Mouse (Mus musculus): Measurements from ENCODE around the gene Nemp1.

Gene Nemp1

DNA sequence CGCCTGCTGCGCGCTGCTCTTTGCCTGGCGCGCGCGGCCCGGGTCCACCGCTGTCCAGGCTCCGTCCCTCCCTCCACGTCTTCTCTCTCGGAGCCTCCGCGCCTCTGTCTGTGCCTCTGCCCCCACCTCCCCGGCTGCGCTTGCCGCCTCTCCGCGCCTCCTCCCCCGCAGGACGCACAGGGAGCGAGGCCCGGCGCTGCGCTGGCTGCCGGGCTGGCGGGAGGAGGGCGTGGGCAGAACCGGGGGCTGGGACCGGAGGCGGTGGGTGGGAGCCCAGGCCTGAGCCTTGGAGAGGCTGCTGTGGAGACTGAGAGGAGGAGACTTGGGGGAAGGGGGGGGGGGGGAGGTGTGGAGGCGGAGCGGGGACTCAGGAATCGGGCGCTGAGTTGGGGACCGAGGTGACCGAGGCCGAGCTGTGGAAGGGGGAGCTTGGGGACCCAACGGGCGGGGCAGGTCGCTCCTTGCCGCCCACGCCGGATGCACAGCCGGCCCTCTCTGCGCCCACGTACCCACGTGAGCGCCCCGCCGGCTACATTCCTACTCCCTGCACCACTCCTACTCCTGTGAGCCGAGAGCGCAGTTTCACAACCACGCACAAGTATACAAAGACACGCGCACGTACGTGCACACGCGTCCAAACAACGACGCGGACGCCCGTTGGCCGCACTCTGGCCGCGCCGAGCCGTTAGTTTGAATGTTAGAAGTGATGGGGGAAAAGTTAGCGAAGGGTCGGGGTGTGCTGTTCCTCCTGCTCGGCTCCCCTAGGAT lies at the start of gene Nemp1:
TSS of gene Nemp1 (plus strand) at position 401 of the 768 bp plus-strand sequence.
- DNase-seq, result peak; percentile 92 to 94

DNA sequence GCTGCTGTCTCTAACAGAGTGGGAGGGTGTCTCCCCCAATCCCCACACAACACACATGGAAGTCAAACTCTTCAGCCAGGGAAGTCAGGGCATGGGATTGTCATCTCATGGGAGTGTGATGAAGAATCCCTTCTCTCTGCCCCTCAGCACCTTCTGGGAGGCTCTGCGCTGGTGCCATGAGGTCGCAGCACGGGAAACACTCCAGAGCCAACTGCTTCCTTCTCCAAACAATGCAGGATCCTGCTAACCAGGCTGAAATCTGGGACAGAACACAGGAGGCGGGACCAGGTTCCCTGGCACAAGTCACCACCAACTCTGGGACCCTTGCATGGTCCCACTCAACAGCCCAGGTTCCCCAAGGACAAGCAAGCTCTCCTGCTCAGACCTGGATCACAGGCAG lies 49.4 kb upstream of the Nemp1 start:
- DNase-seq, result no peak

DNA sequence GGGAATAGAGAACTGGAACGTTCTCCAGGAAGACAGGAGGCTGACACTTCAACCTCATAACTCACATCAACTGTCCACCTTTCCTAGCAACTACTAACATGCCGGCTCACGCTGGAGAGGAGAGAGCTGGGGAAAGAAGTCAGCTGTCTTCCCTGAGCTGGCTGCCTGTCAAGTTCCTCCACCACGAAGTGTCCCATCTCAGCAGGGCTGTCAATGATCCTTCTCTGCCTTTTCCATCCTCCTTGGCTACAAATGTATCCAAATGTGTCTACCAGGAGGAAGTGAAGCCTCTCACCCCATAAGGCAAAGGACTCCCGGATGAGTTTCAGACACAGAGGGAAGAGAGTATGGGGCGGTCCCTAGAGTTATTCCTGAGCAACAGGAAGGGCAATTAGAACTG lies 48.5 kb upstream of the Nemp1 start:
- peak in 1 of 2 experiments; percentile 40 for DNase-seq

DNA sequence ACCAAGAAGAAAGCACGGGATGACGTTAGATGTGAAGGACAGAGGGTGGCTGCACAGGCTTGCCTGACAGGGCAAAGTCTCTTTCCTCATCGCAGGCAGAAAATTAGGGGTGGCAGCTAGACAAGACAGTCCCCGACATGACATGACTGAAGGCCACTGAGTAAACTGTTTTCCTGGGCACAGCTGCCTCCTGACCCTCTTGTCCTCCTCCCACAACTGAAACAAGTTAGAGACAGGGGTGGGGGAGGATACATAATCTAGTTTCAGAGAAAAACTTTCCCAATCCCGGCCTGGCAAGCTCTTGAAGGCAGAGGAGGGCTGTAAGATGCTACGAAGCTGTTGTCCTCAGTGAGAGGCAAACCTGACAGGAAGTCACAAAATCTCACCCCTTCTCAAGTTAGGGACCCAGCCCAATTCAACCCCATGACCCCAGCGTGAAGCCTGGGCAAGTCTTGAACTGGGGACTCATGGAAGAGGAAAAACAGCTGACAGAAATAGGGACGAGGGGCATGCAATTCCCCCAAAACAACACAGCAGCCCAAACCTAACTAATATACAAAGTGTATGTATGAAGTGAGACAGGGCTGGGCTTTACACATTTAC lies 47.5 kb upstream of the Nemp1 start:
- no peak for DNase-seq

DNA sequence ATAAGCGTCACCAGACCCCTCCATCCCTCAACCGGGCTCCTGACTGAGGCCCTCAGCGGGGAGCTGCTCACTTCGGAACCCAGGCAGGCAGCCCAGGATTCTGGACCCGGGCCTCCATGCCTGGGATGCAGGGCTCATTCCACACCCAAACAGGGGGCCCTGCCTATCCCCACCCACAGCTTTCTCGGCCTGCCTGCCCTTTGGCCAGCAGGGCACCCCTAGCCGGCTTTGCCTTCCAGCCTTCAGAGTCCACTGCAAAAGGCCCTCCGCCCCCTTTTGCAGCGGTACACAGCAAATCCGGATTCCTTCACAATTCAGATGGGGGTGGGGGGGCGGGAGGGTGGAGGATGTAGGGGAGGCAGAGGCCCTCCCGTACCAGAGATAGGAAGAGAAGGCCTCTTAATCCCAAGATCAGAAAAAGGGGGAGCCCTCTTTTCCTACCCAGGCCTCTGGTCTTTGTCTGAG lies 46.7 kb upstream of the Nemp1 start:
- DNase-seq, result no peak

DNA sequence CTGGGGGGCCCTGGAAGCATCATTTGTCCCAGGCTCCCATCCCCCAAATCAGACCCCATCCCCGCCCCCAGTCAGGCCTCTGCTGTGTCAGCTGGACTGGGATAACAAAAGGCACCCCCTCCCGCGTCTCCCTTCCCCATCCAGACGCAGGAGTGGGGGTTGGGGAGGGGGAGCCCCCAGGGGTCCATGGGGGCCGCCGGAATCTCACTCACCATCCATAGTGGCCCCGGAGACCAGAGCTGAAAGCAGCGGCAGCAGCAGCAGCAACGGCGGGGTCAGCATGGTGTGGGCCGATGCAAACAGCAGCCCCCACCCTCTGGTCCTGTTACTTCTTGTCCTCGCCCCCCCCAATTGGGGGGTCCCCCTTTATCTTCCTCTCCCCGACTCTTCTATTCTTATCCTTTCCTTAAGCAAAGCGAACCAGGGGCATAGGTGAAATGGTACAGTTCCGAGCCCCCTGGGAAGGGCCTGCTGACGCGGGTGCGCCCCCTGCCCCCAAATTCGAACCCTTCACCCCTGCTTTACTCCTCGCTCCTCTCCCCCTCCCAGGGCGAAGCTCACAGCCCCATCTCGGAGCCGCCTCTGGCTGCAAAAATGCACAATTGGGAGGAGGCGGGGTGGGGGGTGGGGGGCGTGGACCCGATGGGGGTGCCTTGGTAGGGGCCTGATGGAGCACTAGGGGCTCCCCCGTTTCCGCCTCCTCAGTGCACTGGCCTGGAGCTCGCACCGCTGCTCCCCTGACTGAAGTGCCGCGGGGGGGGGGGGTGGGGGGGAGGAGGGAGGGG lies 46.1 kb upstream of the Nemp1 start, which contains the start of gene Lrp1:
TSS of gene Lrp1 (minus strand) at position 743 of the 785 bp plus-strand sequence.
- DNase-seq, result peak in 1 of 2 experiments; percentile 38

DNA sequence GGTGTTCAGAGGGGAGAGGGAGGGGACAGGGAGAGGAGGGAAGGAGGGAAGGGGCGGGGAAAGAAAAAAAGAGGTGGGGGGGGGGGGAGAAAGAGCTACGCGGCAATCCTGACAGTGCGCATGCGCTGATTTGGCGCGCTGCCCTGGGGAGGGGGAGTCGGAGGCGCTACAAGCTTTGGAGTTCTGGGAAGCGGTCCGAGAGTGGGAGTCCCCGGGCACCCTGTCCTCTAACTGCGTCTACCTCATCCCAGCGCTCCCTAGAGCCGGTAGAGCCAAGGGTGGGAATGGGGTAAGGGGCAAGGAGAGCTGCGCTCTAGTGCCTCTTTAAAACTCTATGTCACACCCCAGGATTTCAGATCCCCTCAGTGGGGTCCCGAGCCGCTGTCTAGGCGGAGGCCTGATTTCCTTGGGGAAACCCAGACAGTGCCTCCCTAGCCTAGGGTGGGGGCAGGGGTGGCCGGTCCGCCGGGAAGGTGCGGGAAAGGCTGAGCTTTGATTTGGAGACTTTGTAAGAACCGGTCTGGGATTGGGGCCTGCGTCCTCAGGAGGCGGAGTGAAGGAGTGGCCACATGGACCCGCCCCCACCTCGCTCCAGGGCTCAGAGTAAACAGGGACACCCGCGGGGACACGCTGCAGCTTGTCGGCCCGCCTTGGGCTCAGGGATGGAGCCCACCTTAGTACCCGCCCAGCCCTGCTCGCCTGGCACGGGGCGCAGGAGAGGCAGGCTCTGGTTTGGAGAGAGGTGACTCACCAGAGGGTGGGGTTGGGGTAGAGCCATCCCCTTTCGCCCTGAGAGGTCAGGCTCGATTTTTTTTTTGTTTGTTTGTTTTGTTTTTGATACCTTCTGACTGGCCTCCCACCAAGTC lies 45.3 kb upstream of the Nemp1 start:
- peak; percentile 95 to 96 for DNase-seq

DNA sequence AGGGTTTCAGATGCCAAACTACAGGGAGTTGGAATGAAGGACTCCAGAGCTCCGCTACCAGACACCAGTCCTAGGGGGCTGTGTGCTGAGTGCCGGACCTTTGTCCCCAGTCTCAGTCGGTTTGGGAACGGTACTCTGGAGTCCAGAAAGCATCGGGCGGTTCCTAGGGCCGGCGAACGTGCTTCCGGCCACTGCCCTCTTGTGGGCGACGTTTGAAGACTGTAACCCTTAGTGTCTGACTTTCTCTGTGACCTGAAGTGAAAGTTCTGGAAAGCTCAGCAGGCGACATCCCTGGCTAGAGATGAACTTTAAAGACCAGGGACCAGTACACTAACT lies 44.7 kb upstream of the Nemp1 start:
- DNase-seq, result peak; percentile 80 to 84

DNA sequence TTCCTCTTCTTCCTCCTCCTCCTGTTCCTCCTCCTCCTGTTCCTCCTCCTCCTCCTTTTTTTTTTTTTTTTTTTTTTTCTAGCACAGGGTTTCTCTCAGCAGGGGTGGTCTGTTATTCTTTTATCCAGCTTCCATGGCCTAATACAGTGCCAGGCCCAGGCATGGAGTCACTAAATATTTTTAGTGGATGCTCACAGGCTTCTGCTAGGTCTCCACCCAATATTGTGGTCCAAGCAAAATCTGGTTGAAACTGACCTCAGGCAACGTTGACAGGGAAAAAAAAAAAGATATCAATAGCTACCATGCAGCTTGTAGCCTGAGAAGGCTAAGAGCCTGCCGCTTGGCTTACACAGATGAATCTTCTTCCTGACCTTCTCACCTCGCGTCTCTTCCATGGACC lies 44.0 kb upstream of the Nemp1 start:
- DNase-seq, result no peak

DNA sequence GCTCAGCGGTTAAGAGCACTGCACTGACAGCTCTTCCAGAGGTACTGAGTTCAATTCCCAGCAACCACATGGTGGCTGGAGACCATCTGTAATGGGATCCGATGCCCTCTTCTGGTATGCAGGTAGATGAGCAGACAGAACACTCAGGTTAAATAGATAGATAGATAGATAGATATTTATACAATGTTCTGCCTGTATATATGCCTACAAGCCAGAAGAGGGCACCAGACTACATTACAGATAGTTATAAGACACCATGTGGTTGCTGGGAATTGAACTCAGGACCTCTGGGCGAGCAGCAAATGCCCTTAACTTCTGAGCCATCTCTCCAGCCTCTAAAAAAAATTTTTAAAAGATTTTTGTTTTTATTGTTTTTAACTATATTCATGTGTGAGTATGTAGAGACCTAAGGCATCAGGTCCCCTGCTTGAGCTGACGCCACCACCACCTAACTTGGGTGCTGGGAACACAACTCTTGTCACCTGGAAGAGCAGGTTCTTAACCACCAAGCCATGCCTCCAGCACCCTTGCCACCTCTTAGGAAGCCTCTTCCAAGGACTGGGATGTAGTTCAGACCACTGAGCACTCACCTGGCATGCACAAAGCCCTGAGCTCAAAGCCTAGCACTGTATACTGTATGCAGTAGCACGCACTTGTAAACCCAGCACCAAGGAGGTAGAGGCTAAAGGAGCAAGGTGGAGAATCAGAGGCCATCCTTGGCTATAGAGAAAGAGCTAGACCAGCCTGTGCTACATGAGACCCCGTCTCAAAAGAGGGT lies 43.1 kb upstream of the Nemp1 start:
- DNase-seq, result no peak

DNA sequence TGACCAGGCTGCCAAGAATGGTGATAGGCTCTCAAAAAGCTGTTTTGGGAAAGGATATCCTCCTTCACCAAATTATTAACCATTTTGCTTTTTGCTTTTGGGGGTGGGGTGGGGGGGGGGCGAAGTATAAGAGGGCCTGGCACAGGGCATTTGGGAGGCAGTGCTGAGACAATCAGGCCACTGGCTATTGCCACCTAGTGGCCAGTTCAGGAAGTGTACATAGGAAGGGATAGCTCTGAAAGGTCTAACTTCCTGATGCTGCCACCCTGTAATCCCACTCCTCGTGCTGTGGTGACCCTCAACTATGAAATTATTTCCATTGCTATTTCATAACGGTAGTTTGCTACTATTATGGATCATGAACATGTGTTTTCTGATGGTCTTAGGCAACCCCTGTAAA lies 40.3 kb upstream of the Nemp1 start:
- no peak for DNase-seq

DNA sequence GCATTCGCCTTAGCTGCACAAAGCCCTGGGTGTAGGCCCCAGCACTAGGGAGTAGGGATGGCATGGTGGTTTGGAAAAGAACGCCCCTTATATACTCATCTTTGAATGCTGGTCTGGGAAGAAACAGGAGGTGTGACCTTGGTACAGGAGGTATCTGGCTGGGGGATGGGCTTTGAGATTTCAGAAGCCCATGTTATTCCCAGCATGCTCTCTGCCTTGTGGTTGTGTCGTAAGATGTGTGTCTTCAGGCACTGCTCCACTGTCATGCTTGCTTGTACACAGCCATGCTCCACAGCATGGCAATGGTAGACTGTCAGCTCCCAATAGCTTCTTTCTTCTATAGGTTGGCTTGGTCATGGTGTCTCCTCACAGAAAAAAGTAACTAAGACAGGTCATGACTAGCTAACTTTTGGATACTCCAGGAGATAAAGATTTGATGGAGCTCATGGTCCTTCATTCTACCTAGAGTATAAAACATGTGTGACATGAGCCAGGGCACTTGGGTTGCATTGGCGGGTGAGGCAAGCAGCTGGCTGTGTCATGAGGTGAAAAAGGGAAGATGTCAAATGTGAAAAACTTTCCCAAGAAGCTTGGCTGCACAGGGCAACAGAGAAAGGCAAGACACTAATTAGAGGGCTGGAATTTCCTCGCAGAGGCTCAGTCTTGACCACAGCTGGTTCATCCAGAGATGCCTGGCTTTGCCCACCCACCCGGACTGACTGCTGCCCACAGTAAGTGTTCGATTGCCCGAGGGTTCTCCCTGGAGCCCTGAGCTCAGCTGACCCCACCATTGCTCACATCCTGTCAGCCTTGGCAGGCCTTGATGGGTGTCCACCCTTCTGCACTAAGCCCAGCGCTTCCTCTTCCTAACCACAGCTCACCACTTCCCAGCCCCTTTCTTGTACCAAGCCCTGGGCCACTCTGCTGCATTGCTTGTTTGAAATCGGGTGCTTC lies 35.2 kb upstream of the Nemp1 start:
- DNase-seq, result peak; percentile 52 to 64

DNA sequence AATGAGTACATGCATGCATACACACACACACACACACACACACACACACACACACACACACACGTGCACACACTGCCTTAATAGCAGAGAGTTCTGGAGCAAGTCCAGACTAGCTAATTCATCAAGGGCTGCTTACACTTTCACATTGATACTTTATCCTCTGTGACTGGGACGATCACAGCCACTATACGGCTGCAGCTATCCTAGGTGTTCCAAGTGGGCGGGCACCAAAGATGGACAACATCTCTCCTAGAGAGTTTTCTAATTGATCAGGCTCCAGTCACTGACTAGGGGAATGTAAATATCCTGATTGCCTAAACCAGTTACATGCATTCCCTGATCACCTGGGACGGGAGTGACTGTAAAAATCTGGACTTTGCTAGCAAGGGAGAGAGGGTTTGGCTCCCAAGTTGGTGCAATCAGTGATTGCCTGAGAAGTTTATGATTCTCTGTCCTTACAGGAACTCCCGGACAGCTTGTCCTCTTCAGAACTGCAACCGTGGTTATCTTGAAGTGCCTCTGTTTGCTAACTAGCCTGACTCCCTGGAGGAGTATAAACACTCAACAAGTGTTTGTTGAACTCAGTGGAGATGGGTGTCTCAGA lies 33.9 kb upstream of the Nemp1 start:
- no peak for DNase-seq

DNA sequence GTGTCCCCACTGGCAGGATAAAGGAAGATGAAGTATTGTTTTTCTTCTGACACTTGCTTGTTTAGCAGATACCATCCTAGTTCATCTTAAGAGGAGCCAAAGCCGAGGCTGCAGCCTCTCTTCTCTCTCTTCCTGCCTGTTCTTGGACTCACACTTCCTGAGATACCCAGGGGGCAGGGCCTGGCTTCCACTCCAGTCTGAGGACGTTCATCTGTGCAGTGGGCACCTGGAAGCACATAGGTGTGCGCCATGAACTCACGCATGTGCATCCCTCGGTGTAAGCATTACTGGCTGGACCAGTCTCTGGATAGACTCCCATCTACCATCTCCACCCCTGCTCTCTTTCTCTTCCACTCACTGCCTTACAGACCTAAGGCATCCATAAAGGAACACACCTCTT lies 26.3 kb upstream of the Nemp1 start:
- DNase-seq, result no peak

DNA sequence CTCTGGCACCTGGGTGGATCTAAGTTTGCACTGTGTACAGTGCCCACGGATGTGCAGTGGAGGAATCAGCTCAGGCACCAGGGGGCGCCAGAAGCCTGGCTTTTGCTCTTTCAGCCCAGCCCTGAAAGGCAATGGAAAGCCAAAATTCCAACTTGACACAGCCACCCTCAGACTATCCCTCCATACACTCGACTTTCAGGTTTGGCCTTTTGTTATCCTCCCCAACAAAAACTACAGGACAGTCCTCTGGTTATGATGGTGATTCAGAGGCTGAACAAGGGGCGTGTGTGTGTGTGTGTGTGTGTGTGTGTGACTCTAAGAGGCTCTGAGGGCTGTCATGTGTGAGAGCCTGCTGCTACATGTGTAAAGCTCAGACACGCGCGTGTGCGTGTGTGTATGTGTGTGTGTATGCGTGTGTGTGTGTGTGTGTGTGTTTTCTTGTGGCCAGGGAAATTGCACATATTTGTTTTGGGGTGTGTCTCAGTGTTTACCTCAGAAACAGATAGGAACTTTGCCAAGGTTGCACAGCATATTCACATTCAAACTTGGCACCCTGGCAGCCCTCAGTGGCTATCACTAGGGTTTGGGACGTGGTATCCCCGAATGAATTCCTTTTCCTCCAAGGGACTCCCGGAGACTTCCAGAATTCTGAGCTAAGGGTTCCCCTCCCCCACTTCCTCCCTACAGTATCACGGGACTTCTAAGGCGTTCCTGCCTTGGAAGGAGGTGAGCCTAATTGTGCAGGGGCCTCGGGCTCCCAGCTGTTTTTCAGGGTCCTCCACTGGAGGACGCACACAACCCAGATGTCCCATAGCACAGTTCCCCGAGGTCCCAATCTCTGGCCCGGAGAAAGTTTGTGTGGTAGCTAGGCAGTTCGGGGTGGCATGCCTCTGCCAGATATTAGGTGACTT lies 24.6 kb upstream of the Nemp1 start:
- DNase-seq, result peak; percentile 89 to 91

DNA sequence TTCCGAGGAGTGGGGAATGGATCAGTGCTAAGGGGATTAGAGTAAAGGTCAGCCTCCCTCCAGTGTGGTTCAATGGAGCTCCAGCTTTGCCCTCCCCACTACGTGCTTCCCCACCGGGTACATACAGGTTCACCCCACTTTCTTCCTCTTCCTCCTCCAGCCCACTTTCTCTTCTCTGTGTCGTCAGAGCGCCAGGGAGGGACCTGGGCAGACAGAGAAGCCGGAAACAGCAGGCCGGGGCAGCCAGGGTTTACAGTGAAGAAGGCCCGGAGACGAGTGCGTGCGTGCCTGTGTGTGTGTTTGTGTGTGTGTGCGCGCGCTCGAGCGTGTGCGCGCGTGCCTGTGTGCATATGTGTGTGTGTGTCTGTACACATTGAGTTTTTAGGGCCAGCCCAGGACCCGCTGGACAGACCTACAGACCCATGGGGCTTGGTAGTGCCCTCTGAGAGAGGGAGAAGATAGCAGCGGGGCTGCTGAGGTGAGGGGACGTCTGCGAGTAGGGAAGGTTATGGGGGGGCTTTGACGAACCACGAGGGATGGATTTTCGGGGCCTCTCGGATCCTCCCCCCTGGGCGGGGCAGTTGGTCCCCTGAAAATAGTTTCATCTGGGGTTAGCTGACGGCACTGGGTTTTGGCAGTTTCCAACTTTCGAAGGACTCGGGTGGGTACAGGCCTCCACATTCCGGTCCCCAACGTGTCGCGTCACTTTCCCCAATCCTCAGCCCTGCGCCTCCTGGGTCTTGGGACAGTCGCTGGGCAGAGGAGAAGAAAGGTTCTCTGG lies 23.7 kb upstream of the Nemp1 start, which contains the start of gene Stat6:
TSS of gene Stat6 (plus strand) at position 215 of the 781 bp plus-strand sequence.
- peak; percentile 91 to 93 for DNase-seq

DNA sequence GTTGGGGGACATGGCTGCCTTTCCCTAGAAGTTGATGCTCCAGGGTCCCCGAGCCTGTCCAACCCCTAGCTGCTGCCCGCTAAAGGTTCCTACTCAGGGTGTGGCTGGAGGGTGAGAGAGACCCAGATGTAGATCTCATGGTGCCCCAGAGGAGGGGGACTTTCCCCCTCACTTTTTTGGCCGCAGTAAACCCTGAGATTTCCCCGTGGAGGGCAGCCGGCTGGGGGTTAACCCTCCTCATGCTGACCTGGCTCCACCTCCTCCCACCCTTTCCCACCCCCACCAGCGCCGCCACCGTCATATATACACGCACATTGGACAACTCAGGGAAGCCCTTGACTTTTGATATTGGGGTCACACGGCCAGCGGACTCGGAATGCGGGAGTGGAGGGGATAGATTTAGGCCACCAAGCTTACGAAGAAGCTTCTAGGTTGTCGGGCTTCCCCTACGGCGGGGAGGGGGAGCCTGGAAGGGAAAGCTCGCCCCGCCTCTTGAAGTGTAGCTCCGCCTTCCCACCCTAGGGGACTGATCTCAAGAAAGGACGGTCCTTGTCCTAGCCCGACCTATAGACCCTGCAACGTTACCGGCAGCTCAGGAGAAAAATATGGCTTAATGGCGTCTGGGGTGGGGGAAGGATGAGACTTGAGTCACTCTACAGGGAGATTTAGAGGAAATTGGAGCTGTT lies 23.0 kb upstream of the Nemp1 start:
- peak; percentile 89 to 90 for DNase-seq
